Mouse (Mus musculus): ENCODE measurements around the gene Asb8. TPM values are rescaled to one million over a fixed set of nuclear protein-coding genes. Genes with fewer than 3 reads are reported as not detected.
A peak's percentile ranks its signal among the peaks of the same experiment; 100 is the strongest.

Gene Asb8
- total RNA-seq (2021) = 36.2 and 46.2 TPM in 2 replicates
- long read RNA-seq, transcript Asb8-202 (4 exons, 1,100 nt) = major isoform, 19 of 36 reads
- long read RNA-seq, transcript Asb8-201 (4 exons, 1,049 nt) = minor isoform, 7 of 36 reads
- long read RNA-seq, partial matches to known transcripts = 6 of 36 reads
- long read RNA-seq, other reads (novel, unspliced or antisense) = 4 of 36 reads

DNA sequence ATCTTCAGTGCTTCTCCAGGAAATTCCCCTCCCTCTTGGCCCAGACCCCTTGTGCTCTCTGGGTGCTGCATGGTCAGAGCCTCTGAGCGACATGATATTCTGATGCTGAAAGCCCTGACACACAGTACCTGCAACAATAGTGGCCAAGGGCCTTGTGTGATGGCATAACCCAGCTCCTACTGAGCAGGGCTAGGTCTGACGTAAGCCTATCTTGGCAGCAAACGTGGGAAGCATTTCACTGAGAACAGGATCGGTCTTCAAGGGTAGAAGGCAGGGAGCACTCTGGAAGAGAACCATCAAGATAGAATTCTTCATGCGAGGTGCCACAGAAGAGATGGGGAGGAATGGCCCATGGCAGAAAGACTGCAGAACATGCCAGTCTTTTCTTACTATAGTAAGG lies at the start of gene Asb8:
Gene Asb8, minus strand, starts transcription at position 101 of the 400 bp plus-strand sequence.
- no peak for DNase-seq

DNA sequence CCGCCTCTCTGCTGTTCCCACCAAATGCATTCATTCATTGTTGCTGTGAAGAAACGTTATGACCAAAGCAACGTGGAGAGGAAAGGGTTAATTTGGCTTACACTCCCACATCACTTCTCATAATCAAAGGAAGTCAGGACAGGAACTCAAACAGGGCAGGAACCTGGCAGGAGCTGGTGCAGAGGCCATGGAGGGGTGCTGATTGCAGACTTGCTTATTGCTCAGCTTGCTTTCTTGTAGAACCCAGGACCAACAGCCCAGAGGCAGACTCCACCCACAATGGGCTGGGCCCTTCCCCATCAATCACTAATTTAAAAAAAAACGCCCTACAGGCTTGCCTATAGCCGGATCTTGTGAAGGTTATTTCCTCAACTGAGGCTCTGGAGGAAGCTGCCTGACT lies 48.7 kb upstream of the Asb8 start:
- no peak for DNase-seq

GRCm38 (mm10) chr15:98213336-98213870 lies 48.0 kb upstream of the Asb8 start:
- DNase-seq = no peak

DNA sequence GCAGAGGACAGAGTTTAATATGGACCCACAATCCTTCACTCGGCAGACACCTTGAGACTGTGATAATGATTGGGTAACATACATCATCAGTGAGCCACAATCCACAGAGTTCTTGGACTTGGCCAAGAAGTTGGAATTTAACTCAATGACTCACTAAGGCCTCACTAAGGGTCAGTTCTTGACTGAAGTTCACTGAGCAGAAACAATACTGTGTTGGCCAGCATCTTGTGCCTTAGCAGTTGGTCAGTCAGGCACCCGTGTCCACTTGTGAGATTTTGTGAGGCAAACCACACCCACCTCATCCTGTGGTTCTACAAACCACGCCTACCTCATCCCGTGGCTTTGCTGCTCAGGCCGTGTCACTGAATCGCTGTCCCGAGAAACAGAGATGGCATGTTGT lies 44.3 kb upstream of the Asb8 start:
- DNase-seq = no peak

GRCm38 (mm10) chr15:98195442-98195841 lies 30.0 kb upstream of the Asb8 start, which contains the start of gene Olfr288:
Gene Olfr288 (minus strand): TSS chr15:98195542.
- DNase-seq = no peak

DNA sequence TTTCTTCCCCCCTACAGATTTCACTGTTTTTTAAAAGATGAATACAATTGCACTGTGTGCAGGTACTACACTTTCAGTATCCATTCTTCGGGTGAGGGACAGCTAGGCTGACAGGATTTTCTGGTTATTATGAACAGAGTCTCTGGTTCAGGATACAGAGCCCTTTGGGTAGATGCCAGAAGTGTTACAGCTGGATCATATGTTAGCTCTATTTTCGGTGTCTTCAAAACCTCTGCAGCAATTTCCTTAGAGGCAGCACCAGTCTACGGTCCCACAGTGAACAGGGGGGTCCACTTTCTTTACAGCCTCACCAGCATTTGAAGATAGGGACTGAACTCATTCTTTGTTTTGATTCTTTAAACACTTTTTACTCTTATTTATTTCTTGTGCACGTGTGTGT lies 19.0 kb upstream of the Asb8 start:
- no peak for DNase-seq

DNA sequence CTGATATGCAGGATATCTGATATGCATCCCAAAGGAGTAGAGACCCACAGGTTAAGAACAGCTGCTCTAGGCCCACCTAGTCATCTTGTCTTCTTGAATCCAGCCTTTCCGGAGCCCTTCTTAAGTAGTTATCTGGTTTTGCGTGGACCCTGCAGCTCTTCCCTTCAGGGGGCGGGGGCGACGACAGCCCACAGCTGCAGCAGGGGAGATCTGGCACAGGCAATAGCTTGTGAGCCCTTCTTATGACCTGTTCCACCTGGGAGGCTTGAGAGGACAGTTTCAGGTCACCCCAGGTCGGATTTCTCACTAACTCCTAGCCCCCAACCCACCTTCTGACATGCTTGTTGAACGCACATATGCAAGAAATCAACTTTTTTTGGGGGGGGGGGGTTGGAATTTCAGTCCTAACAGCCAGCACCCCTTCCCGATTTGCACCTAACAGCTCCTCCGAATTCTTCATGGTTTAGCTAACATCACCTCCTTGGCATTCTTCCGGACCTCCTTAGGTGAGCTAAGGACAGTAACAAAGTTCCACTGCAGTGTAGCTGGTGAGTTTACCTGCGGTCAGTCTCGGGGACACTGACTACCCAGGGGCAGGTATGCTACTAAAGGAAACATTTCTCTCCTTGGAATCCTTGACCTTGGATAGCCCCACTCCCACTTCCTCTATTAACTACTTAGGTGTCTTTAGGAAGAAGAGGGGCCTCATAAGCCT lies 16.6 kb upstream of the Asb8 start:
- DNase-seq = no peak

GRCm38 (mm10) chr15:98181132-98181711 lies 15.8 kb upstream of the Asb8 start:
- DNase-seq = peak; percentile 91

- DNase-seq = no peak
These were observed 15.2 kb upstream of the Asb8 start for GRCm38 (mm10) chr15:98180567-98181131.

GRCm38 (mm10) chr15:98177320-98177719 lies 11.9 kb upstream of the Asb8 start:
- DNase-seq = no peak

- no peak for DNase-seq
These were observed 8.4 kb upstream of the Asb8 start for GRCm38 (mm10) chr15:98173821-98174220.

DNA sequence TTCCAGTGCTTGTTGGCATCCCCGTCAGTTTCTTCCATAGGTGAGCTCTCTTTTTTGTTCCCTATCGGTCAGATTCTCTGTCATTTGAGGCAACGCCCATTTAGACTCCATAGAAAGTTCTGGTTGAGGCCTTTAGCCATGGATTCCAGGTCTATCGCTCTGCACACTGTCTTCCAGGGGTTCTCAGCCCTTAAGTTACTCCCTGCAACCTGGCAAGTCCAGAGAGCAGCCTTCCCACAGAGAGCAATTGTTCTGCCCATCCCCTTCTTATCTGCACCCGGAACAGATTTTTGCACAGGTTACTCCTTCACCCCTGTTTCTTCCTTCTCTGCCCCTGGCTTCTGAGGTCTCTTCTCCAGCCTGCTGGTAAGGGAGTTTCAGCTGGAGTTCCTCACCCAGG lies 6.7 kb upstream of the Asb8 start:
- no peak for DNase-seq

- no peak for DNase-seq
These were observed 5.5 kb upstream of the Asb8 start for GRCm38 (mm10) chr15:98170917-98171316.

- no peak for DNase-seq
These were observed 4.9 kb upstream of the Asb8 start for GRCm38 (mm10) chr15:98170365-98170764.

- no peak for DNase-seq
These were observed 3.2 kb upstream of the Asb8 start for GRCm38 (mm10) chr15:98168622-98169004.

DNA sequence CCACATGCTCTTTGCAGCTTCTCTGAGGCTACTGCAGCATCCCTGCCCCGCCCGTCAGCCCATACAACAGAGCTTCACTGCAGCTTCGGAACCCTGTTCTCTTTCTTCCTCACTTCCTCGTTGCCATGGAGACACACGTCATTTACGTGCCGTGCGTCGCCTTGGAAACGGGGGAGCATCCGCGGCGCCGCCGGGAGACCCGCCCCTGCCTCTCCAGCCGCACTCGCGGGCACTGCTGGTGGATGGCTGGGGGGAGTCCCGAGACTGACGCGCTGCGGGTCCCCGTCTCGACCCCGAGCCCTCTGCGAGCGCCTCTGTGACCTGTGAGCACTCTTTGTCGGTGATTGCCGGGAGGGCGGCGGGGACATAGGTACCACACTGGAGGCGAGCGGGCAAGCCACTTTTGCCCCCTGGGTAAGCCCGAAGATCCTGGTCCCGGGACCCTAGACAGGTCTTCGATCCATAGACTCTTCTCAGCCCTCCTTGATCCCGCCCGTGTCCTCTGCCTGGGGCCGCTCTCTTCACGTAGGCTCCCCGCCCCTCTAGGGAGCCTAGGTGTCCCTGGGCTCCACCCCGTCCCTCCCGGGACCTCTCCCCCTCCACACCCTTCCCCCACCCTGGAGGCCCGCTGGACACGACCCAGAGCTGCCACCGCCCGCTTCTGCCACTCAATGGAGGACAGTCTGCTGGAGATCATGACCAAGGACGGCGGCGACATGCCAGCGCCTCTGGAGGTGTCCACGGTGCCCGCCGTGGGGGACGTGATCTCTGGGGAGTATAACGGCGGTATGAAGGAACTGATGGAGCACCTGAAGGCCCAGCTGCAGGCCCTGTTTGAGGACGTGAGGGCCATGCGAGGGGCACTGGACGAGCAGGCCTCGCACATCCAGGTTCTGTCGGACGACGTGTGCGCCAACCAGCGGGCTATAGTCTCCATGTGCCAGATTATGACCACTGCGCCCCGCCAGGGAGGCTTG lies 2.5 kb upstream of the Asb8 start:
- peak; percentile 70 for DNase-seq

GRCm38 (mm10) chr15:98166963-98167644 lies 1.7 kb upstream of the Asb8 start, which contains the start of gene Ccdc184:
Gene Ccdc184 (plus strand): TSS chr15:98167158.
- no peak for DNase-seq

DNA sequence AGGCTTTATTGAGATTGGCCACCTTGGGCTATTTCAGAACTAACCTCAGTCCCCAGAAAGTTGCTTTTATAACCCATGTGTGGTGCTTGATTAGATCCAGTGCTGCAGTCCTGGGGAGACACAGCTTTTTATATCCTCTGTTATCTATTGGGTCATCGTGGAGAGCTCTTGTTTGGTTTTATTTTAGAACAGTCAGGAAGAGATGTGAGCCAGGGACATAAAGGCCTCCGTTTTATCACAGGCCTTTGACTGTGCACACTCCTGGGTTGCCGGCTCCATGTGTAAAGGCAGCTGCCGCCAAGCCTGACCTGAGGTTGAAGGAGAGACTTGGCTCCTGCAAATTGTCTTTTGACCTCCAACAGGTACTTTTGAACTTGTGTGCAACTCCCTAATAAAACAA lies 2.9 kb downstream of the Asb8 start:
- DNase-seq = no peak

- DNase-seq = no peak
These were observed 4.2 kb downstream of the Asb8 start for GRCm38 (mm10) chr15:98161026-98161805.

DNA sequence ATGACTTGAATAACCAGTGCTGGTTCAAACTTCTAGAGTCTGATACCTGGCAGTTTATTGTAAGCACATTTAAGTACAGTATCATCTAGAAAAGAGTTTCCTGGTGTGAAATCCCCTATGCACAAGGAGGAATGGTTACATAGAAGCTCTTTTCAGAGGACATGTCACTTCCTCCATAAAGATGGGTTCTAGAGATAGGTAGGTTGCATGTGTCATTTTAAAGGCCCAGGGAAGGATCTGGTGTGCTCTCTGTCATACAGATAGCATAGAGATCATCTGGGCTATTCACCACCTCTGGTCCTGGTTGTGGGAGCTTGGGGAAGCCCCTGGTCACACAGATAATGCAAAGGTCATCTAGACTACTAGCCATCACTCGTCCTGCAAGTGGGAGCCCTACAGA lies 8.2 kb downstream of the Asb8 start:
- no peak for DNase-seq

Data from adrenal gland, postnatal 25 days (tissue).